Mouse (Mus musculus) lung, postnatal 0 days (tissue): Measurements from ENCODE around the gene Dpp8.

Source experiments
- CTCF ChIP-seq: IDR thresholded peaks from 2 replicates; pipeline ENCODE4 v1.5.1; 2016; ENCODE audit warnings: antibody characterized with exemption, mild to moderate bottlenecking
- EP300 ChIP-seq: IDR thresholded peaks from 2 replicates; pipeline ENCODE4 v1.6.1; 2016; ENCODE audit warnings: antibody characterized with exemption, mild to moderate bottlenecking, control low read depth

- no peak for TF ChIP-seq CTCF
- TF ChIP-seq EP300: no peak
Measured at GRCm38 (mm10) chr9:65017896-65018295, 14.3 kb upstream of the Dpp8 start.
